Mouse (Mus musculus) neural tube, embryonic 11.5 days (tissue): Measurements from ENCODE around the gene Tmem86a. TPM values are rescaled to one million over a fixed set of nuclear protein-coding genes. Genes with fewer than 3 reads are reported as not detected.

Experiments
- ATAC-seq: fragments of 200-750 bp; cut with Nextera tagmentation; 2 replicates; pipeline ENCODE4 v1.8.0; 2017; ENCODE audit warnings: moderate number of reproducible peaks, mild to moderate bottlenecking, moderate TSS enrichment, moderate library complexity; ENCODE audit not compliant: insufficient read depth, low FRiP score, low TSS enrichment
- DNase-seq: peaks from one replicate; pipeline ENCODE4 v3.0.0-alpha.2; 2015; ENCODE audit warnings: low spot score
- H3K27ac ChIP-seq: fragments of 300-500 bp; sonication (generic); 2 replicates; pipeline ENCODE4 v1.5.1; 2014; ENCODE audit warnings: low read depth, mild to moderate bottlenecking, low read length
- H3K27me3 ChIP-seq: fragments of 300-500 bp; sonication (generic); 2 replicates; pipeline ENCODE4 v1.6.1; 2014; ENCODE audit warnings: mild to moderate bottlenecking, low read length, mixed read lengths; ENCODE audit not compliant: control insufficient read depth, insufficient read depth
- H3K36me3 ChIP-seq: fragments of 300-500 bp; sonication (generic); 2 replicates; pipeline ENCODE4 v1.6.1; 2014; ENCODE audit warnings: mild to moderate bottlenecking, low read length, moderate library complexity, mixed read lengths; ENCODE audit not compliant: control insufficient read depth, insufficient read depth
- H3K4me1 ChIP-seq: fragments of 300-500 bp; sonication (generic); 2 replicates; pipeline ENCODE4 v1.6.1; 2014; ENCODE audit warnings: low read length, mixed read lengths; ENCODE audit not compliant: control insufficient read depth, insufficient read depth
- H3K4me2 ChIP-seq: fragments of 300-500 bp; sonication (generic); 2 replicates; pipeline ENCODE4 v1.6.1; 2014; ENCODE audit warnings: low read depth, mild to moderate bottlenecking, moderate library complexity
- H3K4me3 ChIP-seq: fragments of 300-500 bp; sonication (generic); 2 replicates; pipeline ENCODE4 v1.5.1; 2014; ENCODE audit warnings: low read depth, low read length
- H3K9ac ChIP-seq: fragments of 300-500 bp; sonication (generic); 2 replicates; pipeline ENCODE4 v1.6.1; 2014; ENCODE audit warnings: mild to moderate bottlenecking, low read length
- H3K9me3 ChIP-seq: fragments of 300-500 bp; sonication (generic); 2 replicates; pipeline ENCODE4 v1.6.1; 2016; ENCODE audit warnings: low read length; ENCODE audit not compliant: control insufficient read depth
- WGBS: fragments of 180-500 bp; shearing (Covaris S2); extraction: QIAGEN DNeasy Blood & Tissue Kit; methylation state at CpG from one replicate; pipeline ENCODE4 v1.1.7; 2014; 5-methylcytosine and 5-hydroxymethylcytosine counted together
- microRNA-seq: library from miRNA; unstranded; fragments of <30 nt; microRNA quantifications from one replicate; pipeline ENCODE4, GENCODE M21; 2016
- polyA plus RNA-seq: library from polyadenylated mRNA; unstranded; fragments of >200 nt; fragmentation: Nextera tagmentation; extraction: Ambion mirVana; gene quantifications from 2 replicates; pipeline ENCODE4 v1.2.1, GENCODE M21; 2014

Tmem86a gene
- polyA plus RNA-seq, 1 experiment from 2014 or later, result 8.2 TPM

- no peak overlapping the region for H3K4me3 ChIP-seq
- no peaks in the 10 kb centered on the region for H3K4me1 ChIP-seq
- H3K9ac ChIP-seq, result no peak overlapping the region
- H3K27me3 ChIP-seq, result no peaks in the 10 kb centered on the region
- WGBS, result 79% methylated on average over 6 of the region's 6 CpGs
- H3K9me3 ChIP-seq, result no peaks in the 10 kb centered on the region
- no peaks in the 10 kb centered on the region for H3K36me3 ChIP-seq
- no peak overlapping the region for H3K27ac ChIP-seq
- H3K4me2 ChIP-seq, result no peak overlapping the region
- no peak for ATAC-seq
- DNase-seq, result no peak
Observed at GRCm38 (mm10) chr7:47100615-47101014, 50.2 kb downstream of the Tmem86a start.

GRCm38 (mm10) chr7:47102970-47103369 lies 52.6 kb downstream of the Tmem86a start:
- Histone ChIP-seq H3K4me2 (no peak overlapping the region), H3K27ac (no peak overlapping the region), H3K4me1 (no peaks in the 10 kb centered on the region), H3K4me3 (no peak overlapping the region), H3K9me3 (no peaks in the 10 kb centered on the region), H3K9ac (no peak overlapping the region), H3K36me3 (no peaks in the 10 kb centered on the region), H3K27me3 (no peaks in the 10 kb centered on the region)
- 71% methylated on average over 2 of the region's 2 CpGs for WGBS
- ATAC-seq (no peak), DNase-seq (no peak)

GRCm38 (mm10) chr7:47103671-47104414 lies 53.4 kb downstream of the Tmem86a start:
- no peak overlapping the region for H3K9ac ChIP-seq
- no peaks in the 10 kb centered on the region for H3K36me3 ChIP-seq
- DNase-seq (no peak), ATAC-seq (no peak)
- H3K9me3 ChIP-seq, result no peaks in the 10 kb centered on the region
- 88% methylated on average over 1 of the region's 1 CpGs for WGBS
- no peak overlapping the region for H3K4me2 ChIP-seq
- no peak overlapping the region for H3K27ac ChIP-seq
- no peak overlapping the region for H3K4me3 ChIP-seq
- no peaks in the 10 kb centered on the region for H3K4me1 ChIP-seq
- H3K27me3 ChIP-seq, result no peaks in the 10 kb centered on the region

Small RNA genes lying within 50 kb of the gene (microRNA-seq; reads per million reads assigned to microRNA genes)
- not detected for gene Mir7056

Other genes with a start within 250 kb of the Tmem86a start
- 1,604 and 1,620 TPM in 2 replicates for gene Ldha, start 209.1 kb upstream of the Tmem86a start, polyA plus RNA-seq
- not detected in 2 replicates for gene Ldhc, start 189.4 kb upstream of the Tmem86a start, polyA plus RNA-seq
- gene Tsg101, start 130.6 kb upstream of the Tmem86a start, polyA plus RNA-seq, result 338 and 352 TPM in 2 replicates
- gene Uevld, start 92.1 kb upstream of the Tmem86a start, polyA plus RNA-seq, result 10.4 and 11.4 TPM in 2 replicates
- gene Gm9999, start 67.0 kb upstream of the Tmem86a start, polyA plus RNA-seq, result not detected in 2 replicates
- gene Spty2d1, start 42.2 kb upstream of the Tmem86a start, polyA plus RNA-seq, result 14.1 and 14.3 TPM in 2 replicates
- 28.1 and 30.0 TPM in 2 replicates for gene Ptpn5, start 83.1 kb downstream of the Tmem86a start, polyA plus RNA-seq
- not detected in 2 replicates for gene Mrgpra6, start 154.3 kb downstream of the Tmem86a start, polyA plus RNA-seq
- not detected in 2 replicates for gene Mrgpra9, start 202.2 kb downstream of the Tmem86a start, polyA plus RNA-seq